Mouse (Mus musculus) fibroblast of lung, adult 2 months (primary cell): ENCODE measurements around the gene Cox16.
"Not testable (repeated sequence)": the region's sequence is repeated elsewhere in the genome, so short reads cannot be mapped to it uniquely, and the experiment has no call there.

Source experiments
- DNase-seq: peaks from one replicate; pipeline ENCODE4 v3.0.0-alpha.2; 2011; ENCODE audit warnings: low read depth

The Cox16 gene

GRCm38 (mm10) chr12:81484727-81485191 lies at the start of gene Cox16:
Cox16 (minus strand) TSS chr12:81485127.
- DNase-seq = peak; percentile 67

- DNase-seq = no peak
Measured at GRCm38 (mm10) chr12:81533029-81533419, 48.1 kb upstream of the Cox16 start.

GRCm38 (mm10) chr12:81532316-81533028 lies 47.5 kb upstream of the Cox16 start, which contains the start of the genes Gm20498 and Synj2bp:
Gm20498 (minus strand) TSS chr12:81532905.
Synj2bp (minus strand) TSS chr12:81532911.
- peak; percentile 70 for DNase-seq

GRCm38 (mm10) chr12:81530587-81530986 lies 45.7 kb upstream of the Cox16 start:
- DNase-seq = not testable (repeated sequence)

- not testable (repeated sequence) for DNase-seq
Measured at GRCm38 (mm10) chr12:81496906-81497305, 12.0 kb upstream of the Cox16 start.

- no peak for DNase-seq
Measured at GRCm38 (mm10) chr12:81490491-81490890, 5.6 kb upstream of the Cox16 start.

- no peak for DNase-seq
Measured at GRCm38 (mm10) chr12:81485311-81485710, 384 bp upstream of the Cox16 start.

- peak; percentile 3 for DNase-seq
Measured at GRCm38 (mm10) chr12:81484212-81484611, 715 bp downstream of the Cox16 start.

GRCm38 (mm10) chr12:81483656-81484055 lies 1.3 kb downstream of the Cox16 start:
- DNase-seq = peak; percentile 4

GRCm38 (mm10) chr12:81459051-81459450 lies 25.9 kb downstream of the Cox16 start:
- not testable (repeated sequence) for DNase-seq

- not testable (repeated sequence) for DNase-seq
Measured at GRCm38 (mm10) chr12:81438985-81439384, 45.9 kb downstream of the Cox16 start.

GRCm38 (mm10) chr12:81434778-81435177 lies 50.1 kb downstream of the Cox16 start:
- DNase-seq = not testable (repeated sequence)

GRCm38 (mm10) chr12:81421846-81422245 lies 63.1 kb downstream of the Cox16 start, which contains the start of gene Adam4:
Adam4 (minus strand) TSS chr12:81421946.
- no peak for DNase-seq

GRCm38 (mm10) chr12:81413211-81413610 lies 71.7 kb downstream of the Cox16 start:
- DNase-seq = no peak

GRCm38 (mm10) chr12:81408966-81409365 lies 76.0 kb downstream of the Cox16 start:
- DNase-seq = no peak

- DNase-seq = peak; percentile 41
Measured at GRCm38 (mm10) chr12:81402187-81402586, 82.7 kb downstream of the Cox16 start.

- DNase-seq = not testable (repeated sequence)
Measured at GRCm38 (mm10) chr12:81379364-81379763, 105.6 kb downstream of the Cox16 start, which contains the start of gene Gm4787. Gm4787 (minus strand) TSS chr12:81379464.

GRCm38 (mm10) chr12:81333841-81334240 lies 151.1 kb downstream of the Cox16 start:
- no peak for DNase-seq

GRCm38 (mm10) chr12:81332875-81333421 lies 152.0 kb downstream of the Cox16 start, which contains the start of gene Slc8a3:
Slc8a3 (minus strand) TSS chr12:81333180.
- DNase-seq = no peak

- no peak for DNase-seq
Measured at GRCm38 (mm10) chr12:81331937-81332874, 152.7 kb downstream of the Cox16 start.

- DNase-seq = no peak
Measured at GRCm38 (mm10) chr12:81331046-81331638, 153.8 kb downstream of the Cox16 start.

- no peak for DNase-seq
Measured at GRCm38 (mm10) chr12:81324991-81325390, 159.9 kb downstream of the Cox16 start.
